Mouse (Mus musculus) cortical plate, adult 2 months (tissue): Measurements from ENCODE around the gene Synj2.

Experiments used
- CTCF ChIP-seq: fragments of 200-500 bp; IDR thresholded peaks from 2 replicates; pipeline ENCODE4 v1.5.1; 2011; ENCODE audit warnings: mild to moderate bottlenecking, control low read depth, low read length; ENCODE audit not compliant: insufficient read depth; ENCODE audit errors: extremely low read depth
- POLR2A ChIP-seq: fragments of 200-500 bp; IDR thresholded peaks from 2 replicates; pipeline ENCODE4 v1.6.1; 2011; ENCODE audit warnings: mild to moderate bottlenecking, low read length, control low read depth; ENCODE audit not compliant: insufficient read depth; ENCODE audit errors: extremely low read depth

DNA sequence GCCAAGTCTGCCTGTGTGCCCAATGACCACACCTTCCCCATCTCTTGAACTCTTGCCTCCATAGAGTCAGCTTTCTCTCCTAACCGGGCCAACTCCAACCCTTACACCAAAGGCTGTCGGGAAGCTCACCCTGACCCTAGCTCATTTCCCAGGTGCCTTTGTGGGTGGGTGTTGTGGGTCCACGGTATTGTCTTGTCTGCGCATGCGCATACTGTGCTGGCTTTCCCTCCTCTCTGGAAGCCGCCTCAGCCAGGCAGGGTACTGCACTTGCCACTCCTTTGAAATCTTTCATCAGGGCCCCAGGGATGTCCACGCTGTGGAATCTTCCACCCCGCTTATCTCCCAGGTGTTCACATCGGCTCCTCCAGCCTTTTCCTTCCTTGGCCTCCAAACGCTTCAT is 17.6 kb downstream of the Synj2 start:
- TF ChIP-seq CTCF: no peak
- no peak for TF ChIP-seq POLR2A
